Mouse (Mus musculus) kidney, postnatal 0 days (tissue): ENCODE results near the gene Sgsm2. TPM values are rescaled to one million over a fixed set of nuclear protein-coding genes. Genes with fewer than 3 reads are reported as not detected.

Experiments
- ATAC-seq: fragments of 200-750 bp; cut with Nextera tagmentation; replicated peaks from 2 replicates; pipeline ENCODE4 v1.8.0; 2017; ENCODE audit warnings: low read depth, moderate number of reproducible peaks, moderate TSS enrichment, moderate library complexity; ENCODE audit not compliant: low FRiP score
- DNase-seq: peaks from one replicate; pipeline ENCODE4 v3.0.0-alpha.2; 2016; ENCODE audit warnings: low spot score
- H3K27ac ChIP-seq: fragments of 300-500 bp; sonication (generic); 2 replicates; pipeline ENCODE4 v1.5.1; 2014; ENCODE audit warnings: mild to moderate bottlenecking
- H3K27me3 ChIP-seq: fragments of 300-500 bp; sonication (generic); 2 replicates; pipeline ENCODE4 v1.6.1; 2014; ENCODE audit warnings: low read length, mixed read lengths; ENCODE audit not compliant: insufficient read depth
- H3K36me3 ChIP-seq: fragments of 300-500 bp; sonication (generic); 2 replicates; pipeline ENCODE4 v1.6.1; 2014; ENCODE audit warnings: low read length, mixed read lengths; ENCODE audit not compliant: insufficient read depth
- H3K4me1 ChIP-seq: fragments of 300-500 bp; sonication (generic); replicated peaks from 2 replicates; pipeline ENCODE4 v1.6.1; 2014; ENCODE audit warnings: antibody characterized with exemption, low read length, mixed read lengths; ENCODE audit not compliant: insufficient read depth
- H3K4me2 ChIP-seq: fragments of 300-500 bp; sonication (generic); 2 replicates; pipeline ENCODE4 v1.6.1; 2014; ENCODE audit warnings: mild to moderate bottlenecking, low read length, moderate library complexity, mixed read lengths
- H3K4me3 ChIP-seq: fragments of 300-500 bp; sonication (generic); replicated peaks from 2 replicates; pipeline ENCODE4 v1.5.1; 2014; ENCODE audit warnings: low read depth, low read length
- H3K9ac ChIP-seq: fragments of 300-500 bp; sonication (generic); 2 replicates; pipeline ENCODE4 v1.6.1; 2014; ENCODE audit warnings: low read depth, low read length
- H3K9me3 ChIP-seq: fragments of 300-500 bp; sonication (generic); replicated peaks from 2 replicates; pipeline ENCODE4 v1.6.1; 2016; ENCODE audit warnings: low read length, inconsistent platforms, mixed read lengths
- CTCF ChIP-seq: IDR thresholded peaks from 2 replicates; pipeline ENCODE4 v1.5.1; 2016; ENCODE audit warnings: antibody characterized with exemption, low read depth, mild to moderate bottlenecking, moderate library complexity
- WGBS: fragments of 180-500 bp; shearing (Covaris S2); extraction: QIAGEN DNeasy Blood & Tissue Kit; methylation state at CpG from one replicate; pipeline ENCODE4 v1.1.7; 2014; 5-methylcytosine and 5-hydroxymethylcytosine counted together
- polyA plus RNA-seq: library from polyadenylated mRNA; unstranded; fragments of >200 nt; fragmentation: Nextera tagmentation; extraction: Ambion mirVana; gene quantifications from 2 replicates; pipeline ENCODE4 v1.2.1, GENCODE M21; 2015

Gene Sgsm2
- polyA plus RNA-seq, 1 experiment from 2014 or later = 4.9 TPM

DNA sequence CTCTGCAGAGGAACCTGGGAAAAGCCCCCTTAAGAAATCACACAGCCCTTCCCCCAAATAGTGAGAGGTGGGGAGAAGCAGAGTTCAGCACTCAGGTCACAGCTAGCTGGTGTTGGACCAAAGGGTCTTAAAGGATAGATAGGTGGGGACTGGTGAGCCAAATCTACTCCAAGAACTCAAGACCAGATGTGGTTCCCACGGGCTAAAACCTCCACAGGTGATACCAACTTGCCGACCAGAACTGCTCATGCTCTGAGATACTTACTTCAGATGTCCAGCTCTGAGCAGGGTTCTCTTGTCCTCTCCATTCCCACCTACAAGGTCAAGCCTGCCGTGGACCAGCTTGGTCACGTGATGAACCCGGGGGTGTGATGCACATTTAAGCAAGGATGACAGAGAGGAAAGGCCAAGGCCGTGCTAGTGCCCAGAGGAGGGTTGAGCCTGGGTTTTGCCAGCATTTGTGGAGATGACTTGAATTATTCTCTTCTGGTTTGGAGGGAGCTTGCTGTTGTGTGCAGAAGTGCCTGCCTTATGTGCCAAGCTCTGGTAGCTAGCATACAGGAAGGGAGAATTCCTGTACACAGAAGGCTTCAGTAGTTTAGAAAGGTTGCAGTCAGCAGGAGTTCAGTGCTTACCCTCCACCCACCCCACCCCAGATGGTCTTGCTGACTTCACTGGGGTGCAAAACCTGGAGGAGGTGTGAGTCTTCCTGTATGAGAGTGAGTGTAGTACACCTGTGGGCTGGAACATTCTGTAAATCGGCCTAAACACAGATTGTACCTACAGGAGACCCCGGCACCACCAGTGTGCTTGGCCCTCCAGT is 63.1 kb downstream of the Sgsm2 start:
- no peak overlapping the region for H3K9ac ChIP-seq

DNA sequence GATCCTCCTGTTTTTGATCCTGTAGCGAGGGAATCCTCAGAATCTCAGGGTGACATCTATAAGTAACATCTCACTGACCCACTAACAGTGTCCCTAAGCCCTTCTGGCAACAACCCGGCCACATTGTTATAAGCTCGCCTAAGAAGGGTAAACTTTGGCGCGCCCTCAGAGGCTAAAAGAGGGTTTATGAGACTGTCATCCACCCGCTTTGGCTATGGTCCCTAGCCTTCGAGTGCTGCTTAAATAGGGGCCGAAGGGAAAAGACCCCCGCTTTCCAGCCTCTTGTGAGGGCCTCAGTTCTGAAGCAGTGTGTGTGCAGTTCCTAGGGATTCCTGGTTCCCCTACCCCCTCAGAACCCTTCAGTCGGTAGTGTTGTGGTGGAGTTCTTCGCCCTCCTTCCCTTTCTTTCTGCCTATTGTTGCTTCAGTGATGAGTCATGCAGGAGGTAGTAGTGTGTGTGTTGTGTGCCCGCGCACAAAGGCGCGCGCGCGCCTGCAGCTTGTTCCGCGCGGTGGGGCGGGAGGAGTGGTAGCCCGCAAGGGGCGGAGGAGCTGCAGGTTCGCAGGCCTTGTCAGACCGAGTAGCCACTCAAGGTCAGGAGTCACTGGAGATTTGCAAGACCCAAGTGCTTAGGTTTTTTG is 64.2 kb downstream of the Sgsm2 start:
- Histone ChIP-seq H3K4me3 (peak overlapping the region; percentile 86), H3K4me2 (peak overlapping the region; percentile 78), H3K9ac (peak overlapping the region; percentile 59), H3K4me1 (peaks cover 41% of the 10 kb centered on the region), H3K36me3 (no peaks in the 10 kb centered on the region), H3K27me3 (no peaks in the 10 kb centered on the region), H3K9me3 (no peaks in the 10 kb centered on the region), H3K27ac (peak overlapping the region; percentile 97)
- no peak for TF ChIP-seq CTCF
- 1% methylated on average over 26 of the region's 26 CpGs for WGBS
- DNase-seq (peak; percentile 74), ATAC-seq (no peak)

More for the DNA sequence above, 63.1 kb downstream of the Sgsm2 start:
- H3K9me3 ChIP-seq = no peaks in the 10 kb centered on the region
- H3K4me1 ChIP-seq = peaks cover 34% of the 10 kb centered on the region
- TF ChIP-seq CTCF = no peak
- H3K4me2 ChIP-seq = peak overlapping the region; percentile 78
- DNase-seq = no peak
- no peak for ATAC-seq
- H3K27me3 ChIP-seq = no peaks in the 10 kb centered on the region
- no peak overlapping the region for H3K4me3 ChIP-seq
- H3K27ac ChIP-seq = peak overlapping the region; percentile 97
- H3K36me3 ChIP-seq = no peaks in the 10 kb centered on the region
- 63% methylated on average over 8 of the region's 8 CpGs for WGBS

DNA sequence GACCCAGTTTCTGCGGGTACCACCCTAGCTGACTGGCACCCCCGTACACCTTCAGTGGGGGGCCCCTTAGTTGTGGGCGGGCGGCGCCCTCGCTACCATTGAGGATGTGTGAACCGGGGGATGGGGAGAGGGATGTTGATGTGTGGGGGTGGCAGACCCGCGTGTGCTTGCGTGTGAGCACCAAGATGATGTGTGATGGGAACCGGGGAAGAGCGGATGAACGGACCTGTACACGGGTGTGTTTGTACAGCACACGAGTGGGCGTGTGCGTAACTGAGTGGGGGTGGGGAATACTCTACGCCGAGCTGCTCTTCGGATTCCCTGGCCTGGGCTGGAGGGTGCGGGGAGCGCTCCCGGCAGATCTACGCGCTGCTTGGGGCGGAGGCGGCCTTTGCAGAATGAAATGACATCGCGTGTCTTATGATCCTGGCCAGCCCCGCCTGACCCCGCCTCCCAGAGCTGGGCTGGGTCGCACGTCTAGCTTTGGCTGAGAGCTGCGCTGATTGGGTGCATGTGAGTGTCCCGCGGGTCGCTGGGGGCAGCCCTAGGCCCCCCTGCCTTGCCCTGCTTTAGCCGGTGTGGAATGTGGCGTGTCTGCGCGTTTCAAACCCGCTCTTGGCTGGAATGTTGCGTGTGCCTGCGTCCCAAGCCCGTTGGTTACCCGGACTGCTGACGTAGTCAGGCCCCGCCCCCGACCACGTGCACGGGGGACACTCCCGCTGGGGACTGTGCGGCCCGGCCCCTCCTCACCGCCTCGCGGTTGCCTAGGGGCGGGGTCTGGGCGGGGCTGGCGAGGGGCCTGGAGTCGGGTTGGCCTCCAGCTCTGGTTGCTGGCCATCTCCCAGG is 65.0 kb downstream of the Sgsm2 start:
- no peaks in the 10 kb centered on the region for H3K9me3 ChIP-seq
- H3K4me3 ChIP-seq = peak overlapping the region; percentile 86
- WGBS = under 1% methylated on average over 61 of the region's 61 CpGs
- peaks cover 38% of the 10 kb centered on the region for H3K4me1 ChIP-seq
- ATAC-seq (peak; percentile 87), DNase-seq (peak; percentile 98)
- H3K4me2 ChIP-seq = peak overlapping the region; percentile 78
- TF ChIP-seq CTCF = no peak
- peak overlapping the region; percentile 97 for H3K27ac ChIP-seq
- no peaks in the 10 kb centered on the region for H3K27me3 ChIP-seq
- H3K36me3 ChIP-seq = no peaks in the 10 kb centered on the region
- peak overlapping the region; percentile 93 for H3K9ac ChIP-seq

DNA sequence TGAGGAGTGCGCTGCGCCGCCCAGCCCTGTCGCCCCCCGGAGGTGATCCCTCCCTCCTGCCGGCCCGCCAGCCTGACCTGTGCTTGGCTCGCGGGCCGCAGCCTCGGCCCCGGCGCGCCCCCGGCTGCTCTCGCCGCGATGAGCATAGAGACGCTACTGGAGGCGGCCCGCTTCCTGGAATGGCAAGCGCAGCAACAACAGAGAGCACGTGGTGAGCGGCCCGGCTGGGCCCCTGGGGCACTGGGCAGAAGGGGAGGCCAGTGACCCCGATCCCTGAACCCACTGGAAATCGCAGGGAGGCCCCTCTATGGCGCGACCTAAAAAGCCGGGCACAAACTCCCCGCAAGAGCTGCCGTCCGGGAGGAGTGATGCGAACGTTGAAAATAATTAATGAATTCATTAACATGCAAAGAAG is 65.7 kb downstream of the Sgsm2 start:
- Histone ChIP-seq H3K4me3 (peak overlapping the region; percentile 86), H3K9ac (peak overlapping the region; percentile 93), H3K4me1 (peaks cover 44% of the 10 kb centered on the region), H3K9me3 (no peaks in the 10 kb centered on the region), H3K27ac (peak overlapping the region; percentile 97), H3K27me3 (no peaks in the 10 kb centered on the region), H3K4me2 (peak overlapping the region; percentile 78), H3K36me3 (no peaks in the 10 kb centered on the region)
- DNase-seq (peak; percentile 72), ATAC-seq (no peak)
- no peak for TF ChIP-seq CTCF
- WGBS = under 1% methylated on average over 35 of the region's 35 CpGs

GRCm38 (mm10) chr11:74830256-74831161 is 66.4 kb downstream of the Sgsm2 start, which contains the start of gene Mnt:
Mnt (plus strand) TSS chr11:74830920.
- Histone ChIP-seq H3K27ac (peak within 1 kb of the TSS; percentile 97), H3K4me3 (peak within 1 kb of the TSS; percentile 86), H3K4me1 (peaks cover 48% of the 10 kb centered on the region), H3K27me3 (no peaks in the 10 kb centered on the region), H3K9ac (peak within 1 kb of the TSS; percentile 93), H3K4me2 (peak within 1 kb of the TSS; percentile 78), H3K36me3 (no peaks in the 10 kb centered on the region), H3K9me3 (no peaks in the 10 kb centered on the region)
- DNase-seq (peak; percentile 100), ATAC-seq (peak; percentile 76)
- TF ChIP-seq CTCF = no peak; the same call in 1 of the 2 replicates
- WGBS = under 1% methylated on average over 69 of the region's 70 CpGs
